Mouse (Mus musculus): ENCODE results near the gene Tmem135.

DNA sequence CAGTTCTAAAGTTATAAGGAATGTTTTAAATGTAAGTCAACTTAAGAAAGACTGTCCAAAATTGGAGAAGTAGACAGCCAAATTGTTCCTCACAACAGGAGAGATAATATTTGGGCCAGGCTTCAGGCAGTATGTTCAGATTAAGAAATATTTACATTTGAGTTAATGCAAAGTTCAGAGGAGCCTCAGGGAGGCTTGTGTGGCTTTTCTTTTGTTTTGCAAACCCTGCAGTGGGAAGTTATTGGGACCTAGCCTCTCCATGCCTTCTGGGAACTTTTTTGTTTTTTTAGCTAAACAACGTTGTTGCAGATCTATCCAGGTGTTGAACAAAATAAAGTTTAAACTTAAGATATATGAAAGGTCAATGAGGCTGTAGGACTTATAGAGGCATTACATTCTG, 84.7 kb downstream of the Tmem135 start:
- TF ChIP-seq CTCF (IDR thresholded peaks at IDR 0.05; ENCODE audit: insufficient read depth, low read depth, low read length) (no peak), POLR2A (IDR thresholded peaks at IDR 0.05; ENCODE audit: insufficient read depth, low read depth, low read length) (no peak)
